Mouse (Mus musculus): Measurements from ENCODE around the gene Fxyd3.

Fxyd3 gene

DNA sequence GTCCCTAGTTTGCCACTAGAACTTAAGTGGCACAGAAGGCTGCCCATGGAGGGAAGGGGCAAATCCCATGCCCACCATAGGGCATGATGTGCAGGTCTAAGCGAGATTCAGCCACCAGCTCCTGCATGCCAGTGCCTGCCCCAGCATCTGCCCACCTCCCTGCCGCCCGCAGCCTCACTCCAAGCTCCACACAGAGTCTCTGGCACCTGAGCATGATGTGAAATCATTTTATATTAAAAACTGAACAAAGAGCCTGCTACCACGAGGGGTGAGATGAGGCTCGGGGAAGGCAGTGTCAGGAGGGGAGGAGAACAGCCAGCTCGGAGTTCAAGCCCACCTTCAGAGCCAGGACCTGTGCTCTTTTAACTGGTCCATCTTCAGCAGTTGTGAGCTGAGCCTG is 6.2 kb downstream of the Fxyd3 start:
- DNase-seq, result no peak

DNA sequence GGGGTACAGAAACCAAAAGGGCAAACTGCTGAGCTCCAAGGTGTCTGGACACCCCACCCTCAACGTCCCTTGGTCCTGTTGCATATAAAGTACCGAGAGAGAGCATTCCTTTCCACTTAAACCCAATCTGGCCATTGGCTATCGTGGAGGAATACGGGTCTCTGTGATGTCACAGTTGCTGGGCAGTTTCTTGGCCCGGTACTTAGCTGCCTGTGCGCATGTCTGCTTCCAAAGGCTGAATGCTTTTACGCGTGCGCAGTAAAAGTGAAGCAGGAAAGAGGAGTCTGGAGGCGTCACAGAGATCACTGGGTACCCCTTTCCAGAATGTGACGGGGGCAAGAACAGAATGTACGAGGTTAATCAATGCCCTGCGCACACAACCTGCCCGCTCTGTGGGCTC is 7.0 kb downstream of the Fxyd3 start:
- DNase-seq, result peak; percentile 20

DNA sequence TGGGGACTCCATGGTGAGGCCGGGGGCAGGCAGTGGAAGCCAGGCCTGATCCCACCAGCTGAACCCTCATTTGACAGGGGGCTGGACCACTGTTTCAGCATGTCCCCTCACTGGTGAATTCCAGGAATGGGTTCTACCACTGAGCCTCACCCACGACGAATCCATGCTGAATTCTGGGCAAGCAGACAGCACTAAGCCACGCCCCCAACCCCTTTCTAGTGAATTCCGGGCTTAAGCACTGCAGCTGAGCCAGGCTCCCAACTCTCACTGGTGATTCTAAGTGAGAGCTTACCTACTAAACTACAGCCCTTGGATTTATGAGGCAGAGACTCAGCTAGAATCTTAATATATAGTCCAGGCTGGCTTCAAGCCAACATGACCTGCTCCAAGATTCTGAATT is 8.7 kb downstream of the Fxyd3 start:
- DNase-seq, result peak; percentile 71

DNA sequence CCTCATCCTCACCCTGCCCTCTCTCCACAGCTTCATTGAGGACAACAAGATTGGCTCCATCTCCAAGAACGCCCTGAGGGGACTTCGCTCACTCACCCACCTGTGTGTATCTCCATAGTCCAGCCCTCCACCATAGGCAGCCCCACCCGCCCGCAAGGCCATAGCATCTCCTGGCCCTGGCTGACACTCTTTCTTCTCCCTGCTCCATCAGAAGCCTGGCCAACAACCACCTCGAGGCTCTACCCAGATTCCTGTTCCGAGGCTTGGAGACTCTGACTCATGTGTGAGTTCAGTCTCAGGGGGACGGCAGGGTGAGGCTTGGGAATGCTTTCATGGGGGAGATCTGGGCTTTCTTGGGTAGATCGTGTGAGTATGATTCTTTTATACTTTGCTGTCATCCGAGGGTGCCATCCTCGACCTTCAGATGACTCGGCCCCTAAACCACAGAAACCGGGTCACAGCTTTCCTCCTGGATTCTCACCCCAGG is 13.4 kb downstream of the Fxyd3 start:
- DNase-seq, result no peak

DNA sequence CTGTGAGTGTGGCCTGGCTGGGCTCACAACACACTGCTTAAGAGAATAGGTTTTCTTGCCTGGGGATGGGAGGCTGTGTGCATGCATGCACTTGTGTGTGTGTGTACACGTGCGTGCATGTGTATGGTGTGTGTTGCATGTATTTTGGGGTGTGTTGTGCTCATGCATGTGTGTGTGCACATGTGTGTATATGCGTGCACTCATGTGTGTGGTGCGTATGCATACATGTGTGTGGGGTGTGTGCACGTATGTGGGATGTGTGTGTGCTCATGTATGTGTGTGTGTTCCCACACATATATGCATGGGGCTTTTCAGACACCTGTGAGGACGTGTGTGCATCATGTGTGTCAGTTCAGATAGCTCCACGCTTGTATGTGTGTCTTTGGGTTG is 15.9 kb downstream of the Fxyd3 start:
- no peak for DNase-seq

DNA sequence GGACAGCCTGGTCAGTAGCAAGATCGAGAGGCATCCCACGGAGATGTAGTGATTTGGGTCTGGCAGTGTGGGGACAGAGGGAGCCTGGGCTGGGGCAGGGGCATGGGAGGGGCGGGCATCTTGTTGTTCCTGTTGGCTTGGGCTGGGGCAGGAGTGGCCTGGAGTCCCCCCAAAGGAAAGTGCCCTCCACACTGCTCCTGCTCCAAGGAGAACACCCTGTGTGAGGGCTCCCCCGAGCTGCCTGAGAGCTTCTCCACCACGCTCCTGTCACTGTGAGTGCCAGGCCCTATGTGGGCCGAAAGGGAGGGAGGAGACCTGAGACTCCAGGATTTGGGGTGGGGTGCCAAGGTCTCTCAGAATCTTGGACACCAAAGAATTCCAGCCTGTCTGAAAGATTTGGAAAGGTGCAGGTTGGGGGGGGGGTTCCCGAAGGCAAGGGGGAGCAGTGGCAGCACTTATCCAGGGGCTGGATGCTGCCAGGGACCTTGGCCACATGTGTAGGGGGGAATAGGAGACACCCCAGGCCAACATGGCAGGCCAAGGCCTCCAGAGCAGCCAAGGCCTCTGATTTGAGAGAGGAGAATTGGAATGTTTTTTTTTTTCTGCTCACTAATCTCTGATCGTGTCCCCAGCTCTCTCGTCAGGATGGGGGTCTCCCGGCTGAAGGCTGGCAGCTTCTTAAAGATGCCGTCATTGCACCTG is 16.4 kb downstream of the Fxyd3 start:
- DNase-seq, result no peak

DNA sequence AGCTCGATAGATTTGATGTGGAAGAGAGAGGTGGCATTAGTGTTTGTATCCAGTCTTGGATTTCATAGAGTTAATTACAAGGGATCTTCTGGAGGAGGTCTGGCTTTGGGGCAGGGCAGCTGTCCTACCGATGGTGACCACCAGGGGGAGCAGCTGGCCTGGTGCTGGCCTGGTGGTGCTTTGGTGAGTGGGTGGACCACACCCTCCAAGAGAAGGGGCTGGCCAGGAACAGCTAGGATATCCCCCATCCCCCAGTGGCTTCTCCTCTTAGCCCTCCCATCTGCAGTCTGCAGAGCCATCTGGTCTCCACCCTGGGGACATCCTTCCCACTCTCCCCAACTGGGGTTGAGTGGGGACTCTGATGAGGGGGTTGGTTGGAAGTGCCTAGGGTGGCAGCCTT is 17.4 kb downstream of the Fxyd3 start, which contains the start of gene Lgi4:
Gene Lgi4, plus strand, starts transcription at position 235 of the 400 bp plus-strand sequence.
- DNase-seq, result peak; percentile 94

DNA sequence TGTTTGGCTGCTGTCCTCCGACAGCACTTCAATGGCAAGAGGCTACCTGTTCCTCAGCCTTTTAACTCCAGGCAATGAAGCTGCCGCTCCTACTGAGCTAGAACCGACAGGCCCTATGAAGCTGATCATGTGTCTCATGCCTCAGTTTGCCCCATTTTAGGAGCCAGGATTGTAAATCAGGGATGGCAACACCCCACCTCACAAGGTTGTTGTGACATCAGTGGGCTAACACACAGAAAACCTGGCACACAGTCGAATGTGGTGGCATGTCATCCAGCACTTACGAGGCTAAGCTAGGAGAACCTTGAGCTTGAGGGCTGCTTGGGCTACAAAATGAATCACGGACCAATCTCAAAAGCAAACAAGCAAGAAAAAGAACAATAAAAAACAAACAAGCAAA is 18.3 kb downstream of the Fxyd3 start:
- no peak for DNase-seq

DNA sequence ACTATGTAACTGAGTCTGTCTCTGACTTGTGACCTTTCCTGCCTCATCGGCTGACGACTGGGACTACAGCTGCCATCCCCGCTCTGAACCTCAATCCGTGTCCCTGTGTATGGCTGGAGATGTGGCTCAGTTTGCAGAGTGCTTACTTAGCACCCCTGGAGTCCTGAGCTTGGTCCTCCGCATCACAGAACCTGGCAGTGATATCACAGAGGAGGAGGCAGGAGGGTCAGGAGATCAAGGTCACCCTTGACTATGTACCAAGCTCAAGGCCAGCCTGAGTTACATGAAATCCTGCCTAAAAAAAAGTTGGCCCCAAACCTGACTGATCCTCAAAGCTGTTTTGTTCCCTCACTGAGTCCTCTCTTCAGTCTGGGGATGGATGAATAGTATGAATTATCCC is 18.8 kb downstream of the Fxyd3 start:
- DNase-seq, result no peak

DNA sequence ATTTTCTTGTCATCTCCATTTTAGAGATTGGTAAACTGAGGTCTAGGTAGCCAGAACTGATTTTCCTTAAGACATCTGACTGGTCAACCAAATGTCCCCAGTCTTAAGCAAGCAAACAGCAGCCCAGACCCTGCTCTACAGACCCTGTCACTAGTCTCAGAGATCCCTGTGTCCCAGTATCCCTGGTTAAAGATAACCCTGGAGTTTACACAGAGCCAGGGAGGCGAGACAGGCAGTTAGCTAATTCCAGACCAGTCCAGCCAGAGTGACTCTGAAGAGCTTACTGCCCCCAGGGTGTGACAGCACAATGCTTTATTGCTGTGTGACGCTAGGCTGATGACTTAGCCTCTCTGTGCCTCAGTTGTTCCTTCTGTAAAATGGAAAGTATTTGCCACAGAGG is 19.4 kb downstream of the Fxyd3 start, which contains the start of gene Fxyd1:
Gene Fxyd1, minus strand, starts transcription at position 129 of the 400 bp plus-strand sequence.
- DNase-seq, result no peak

DNA sequence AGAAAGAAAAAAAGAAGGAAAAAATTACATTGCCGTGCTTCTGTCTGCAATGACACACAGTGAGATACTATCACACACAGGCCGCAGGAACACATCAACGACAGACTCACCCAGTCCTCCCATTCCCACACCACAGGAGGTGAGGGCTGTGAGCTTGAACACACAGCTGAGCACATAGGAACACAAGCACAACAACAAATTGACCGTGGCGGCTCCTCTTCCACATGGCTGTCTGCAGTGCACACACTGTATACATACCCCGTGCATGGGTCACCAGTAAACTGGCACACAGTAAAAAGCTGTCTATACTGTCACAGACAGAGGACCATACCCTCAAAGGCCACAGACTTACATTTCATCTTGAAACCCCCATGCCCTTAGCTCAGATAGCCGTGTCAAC is 20.1 kb downstream of the Fxyd3 start:
- no peak for DNase-seq

DNA sequence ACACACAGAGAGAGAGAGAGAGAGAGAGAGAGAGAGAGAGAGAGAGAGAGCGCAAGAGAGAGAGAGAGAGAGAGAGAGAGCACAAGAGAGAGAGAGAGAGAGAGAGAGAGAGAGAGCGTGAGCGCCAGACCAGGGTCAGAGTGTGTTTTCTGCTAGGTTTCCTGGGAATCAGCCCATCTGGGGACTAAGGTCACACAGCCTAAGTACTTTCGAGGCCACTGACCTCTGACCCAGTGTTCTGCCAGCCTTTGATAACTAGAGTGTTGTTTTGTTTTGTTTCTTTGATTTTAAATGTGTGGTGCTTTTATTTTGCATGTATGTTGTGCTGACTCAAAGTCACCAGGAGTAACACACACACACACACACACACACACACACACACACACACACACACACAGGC is 20.6 kb downstream of the Fxyd3 start:
- DNase-seq, result peak; percentile 57

DNA sequence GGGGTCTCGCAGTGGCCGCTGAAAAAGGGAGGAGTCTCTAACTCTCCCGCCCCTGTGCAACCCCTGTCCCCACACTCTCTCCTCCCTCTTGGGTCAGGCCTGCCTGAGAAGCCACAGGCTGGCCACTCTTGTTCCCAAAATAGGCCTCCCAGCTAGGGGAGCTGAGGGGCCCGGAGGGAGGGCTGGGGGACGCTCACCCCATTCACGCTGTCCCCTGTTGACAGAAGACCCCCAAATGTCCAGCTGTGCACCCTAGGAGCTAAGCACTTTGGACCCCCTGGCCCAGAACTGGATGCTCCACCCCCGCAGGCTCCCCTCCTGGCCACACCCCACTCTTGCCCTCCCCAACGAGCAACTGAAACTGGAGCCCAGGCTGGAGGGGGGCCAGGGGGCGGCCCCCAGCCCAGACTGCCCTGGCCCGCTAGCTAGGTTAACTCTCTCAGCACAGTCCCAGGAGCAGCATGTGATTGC is 21.1 kb downstream of the Fxyd3 start:
- DNase-seq, result peak; percentile 91

DNA sequence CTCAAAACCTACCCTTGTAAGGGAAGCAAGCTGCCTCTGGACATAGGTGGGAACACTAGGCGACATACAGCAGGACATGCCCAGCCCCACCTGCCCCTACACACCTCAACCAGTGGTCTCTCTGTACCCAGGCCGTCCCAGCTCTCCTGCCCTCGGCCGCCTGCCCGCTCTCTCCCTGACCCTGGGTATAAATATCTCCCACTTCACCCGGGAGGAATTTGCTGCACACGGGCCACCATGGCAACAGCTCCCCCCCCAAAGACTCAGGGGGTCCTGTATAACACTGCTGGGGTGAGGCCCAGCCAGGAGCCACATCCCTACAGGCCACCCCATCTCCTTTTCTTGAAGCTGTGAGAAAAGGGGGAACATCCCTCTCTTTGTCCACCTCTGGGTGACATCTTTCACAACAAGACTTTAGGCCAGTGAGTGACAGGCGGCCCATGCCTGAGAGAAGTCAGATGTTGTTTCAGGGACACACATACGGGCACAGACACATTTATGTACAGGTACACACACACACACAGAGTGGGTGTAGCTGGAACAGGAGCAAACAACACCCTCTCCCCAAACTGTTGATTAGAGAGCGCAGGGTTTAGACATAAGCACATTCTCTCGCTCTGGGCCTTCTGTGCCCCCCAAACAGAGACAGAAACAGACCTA is 21.7 kb downstream of the Fxyd3 start:
- peak; percentile 54 for DNase-seq

DNA sequence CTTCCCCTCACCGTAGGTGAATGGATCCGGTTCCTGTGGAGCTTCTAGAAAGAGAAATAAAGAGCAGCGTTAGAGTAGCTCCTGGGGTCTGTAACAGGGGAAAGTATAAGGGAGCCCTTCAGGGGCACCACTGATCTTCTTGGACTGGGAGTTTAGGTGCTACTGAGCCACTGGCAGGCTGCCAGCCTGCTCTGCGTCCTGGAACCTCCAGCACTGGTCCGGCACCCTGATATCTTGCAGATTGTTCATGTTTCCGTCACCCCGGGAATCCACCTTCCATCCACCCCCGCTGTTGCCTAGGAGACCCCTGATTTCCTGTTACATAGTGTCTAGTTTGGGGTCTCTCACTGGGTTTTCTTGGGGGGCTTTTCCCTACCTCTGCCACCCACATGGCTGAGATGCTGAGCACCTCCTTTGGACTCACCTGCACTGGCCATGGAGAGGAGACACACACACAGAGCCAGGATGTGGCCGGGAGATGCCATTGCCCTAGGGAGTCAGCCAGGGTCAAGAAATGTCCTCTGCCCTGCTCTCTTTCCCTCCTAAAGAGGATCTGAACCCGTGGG is 22.5 kb downstream of the Fxyd3 start:
- DNase-seq, result no peak

DNA sequence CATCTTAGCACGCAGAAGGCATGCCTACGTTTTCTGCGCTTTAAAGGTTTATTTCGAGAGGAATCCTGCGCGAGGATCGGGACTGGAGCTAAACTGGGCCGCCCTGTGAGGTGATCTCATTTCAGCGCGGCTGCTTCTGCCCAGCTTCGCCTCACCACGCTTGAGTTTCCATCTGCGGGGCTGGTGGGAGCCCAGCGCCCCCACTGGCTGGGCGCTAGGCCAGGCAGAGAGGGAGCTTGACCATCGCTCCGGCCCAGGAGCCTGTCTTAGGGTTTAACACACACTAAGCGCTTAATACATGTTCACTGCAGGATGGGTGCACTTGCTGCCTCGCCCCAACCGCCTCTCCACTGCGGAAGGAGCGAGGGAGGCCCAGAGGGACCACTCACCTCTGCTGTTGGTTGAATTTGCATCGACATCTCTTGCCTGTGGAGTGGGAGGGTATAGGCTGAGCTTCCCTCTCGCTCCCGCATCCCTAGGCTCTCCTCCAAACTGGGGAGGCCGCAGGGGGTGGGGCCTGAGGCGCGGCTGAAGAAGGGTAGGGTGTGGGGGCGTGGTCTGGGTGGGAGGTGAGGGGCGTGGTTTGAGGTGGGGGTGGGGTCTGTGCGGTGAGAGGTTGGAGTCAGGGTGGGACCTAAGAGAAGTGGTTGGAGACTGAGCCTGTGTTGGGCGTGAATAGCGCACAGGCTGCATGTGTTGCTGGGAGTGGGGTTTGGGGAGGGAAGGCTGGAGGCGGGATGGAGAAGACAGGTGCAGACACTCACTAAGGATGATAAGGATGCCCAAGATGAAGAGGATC is 23.7 kb downstream of the Fxyd3 start:
- DNase-seq, result peak; percentile 52

DNA sequence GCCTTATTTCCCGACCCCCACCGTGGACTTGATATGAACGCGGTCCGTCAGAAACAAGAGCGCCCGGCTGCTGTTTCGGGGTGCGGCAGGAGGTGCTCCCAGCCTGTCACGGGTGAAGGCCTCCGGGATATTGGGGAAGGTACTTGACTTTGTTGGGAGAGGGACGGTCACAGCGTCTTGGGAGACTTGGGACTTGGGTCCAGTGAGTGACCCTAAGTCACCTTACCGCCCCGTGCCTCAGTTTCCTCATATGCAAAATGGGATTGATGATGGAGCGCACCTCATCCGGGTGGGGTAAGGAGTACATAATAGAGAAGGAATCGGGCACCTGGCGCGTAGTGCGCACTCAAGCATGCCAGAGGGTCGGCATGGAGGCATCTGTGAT is 24.3 kb downstream of the Fxyd3 start:
- no peak for DNase-seq

DNA sequence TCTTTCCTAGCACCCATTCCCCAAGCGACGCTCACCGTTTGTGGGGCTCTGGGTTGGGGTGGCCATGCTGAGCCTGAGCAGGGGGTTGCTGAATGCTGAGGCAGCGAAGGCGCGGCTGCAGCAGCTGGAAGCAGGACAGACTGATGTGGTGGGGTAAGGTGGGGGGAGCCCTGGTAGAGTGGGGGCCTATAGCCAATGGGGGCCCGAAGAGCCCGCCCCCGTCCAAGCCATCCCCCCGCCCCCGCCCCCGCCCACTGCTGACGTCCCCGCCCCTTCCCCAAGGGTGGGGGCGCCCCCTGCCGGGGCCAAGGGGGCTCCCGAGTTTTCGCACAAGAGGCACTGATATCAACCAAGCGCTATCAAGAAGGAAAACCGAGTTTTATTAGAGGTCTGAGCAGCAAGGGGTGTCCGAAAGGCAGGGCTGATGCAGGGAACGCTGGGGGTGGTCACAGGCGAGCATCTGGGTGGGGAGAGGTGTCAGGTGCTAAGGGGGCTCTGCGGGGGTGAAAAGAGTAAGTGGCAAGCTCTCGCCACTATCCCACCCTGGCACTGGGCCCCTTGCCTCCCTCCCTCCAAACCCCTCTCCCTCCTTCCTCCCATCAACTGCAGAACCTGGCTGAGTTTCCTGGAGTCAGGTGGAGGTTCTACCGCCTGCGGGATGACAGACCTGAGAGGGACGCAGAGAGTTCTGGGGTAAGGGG is 25.0 kb downstream of the Fxyd3 start, which contains the start of gene Fxyd7:
Gene Fxyd7, minus strand, starts transcription at position 147 of the 701 bp plus-strand sequence.
- DNase-seq, result no peak

DNA sequence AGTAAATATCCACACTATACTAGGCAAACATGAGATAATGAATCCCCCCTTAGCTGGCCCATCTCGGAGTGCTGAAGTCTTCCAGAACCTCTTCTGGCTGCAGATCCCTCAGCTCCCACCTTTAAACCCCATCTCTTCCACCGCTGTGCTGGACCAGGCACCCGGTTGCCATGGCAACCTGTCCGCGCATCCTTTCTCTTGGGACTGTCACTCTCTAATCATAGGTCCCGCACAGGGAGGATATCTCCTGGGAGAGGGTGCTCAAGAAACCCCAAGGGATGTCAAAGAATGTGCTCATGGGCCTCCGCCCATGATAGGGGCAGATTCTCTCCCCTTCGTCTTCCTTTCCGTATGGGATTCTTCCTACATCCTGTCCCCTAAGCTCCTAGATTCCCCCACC is 25.6 kb downstream of the Fxyd3 start:
- DNase-seq, result no peak

DNA sequence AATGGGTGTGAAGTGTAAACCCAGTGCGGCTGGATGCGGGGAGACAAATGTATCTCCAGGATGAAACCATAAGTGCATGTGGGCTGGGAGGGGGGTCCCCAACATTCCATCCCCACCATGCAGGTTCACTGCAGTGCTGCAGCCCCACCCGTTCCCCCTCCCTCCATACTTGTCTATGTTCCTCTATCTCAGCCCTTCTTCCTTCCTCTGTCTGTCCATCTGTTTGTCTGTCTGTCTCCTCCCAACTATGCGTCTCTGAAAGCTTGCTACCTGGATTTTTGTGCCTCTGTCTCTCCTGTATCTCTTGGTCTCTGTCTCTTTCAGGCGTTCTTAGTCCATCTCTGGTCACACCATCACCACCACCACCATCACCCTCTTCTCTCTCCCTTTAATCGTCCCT is 26.0 kb downstream of the Fxyd3 start:
- no peak for DNase-seq

DNA sequence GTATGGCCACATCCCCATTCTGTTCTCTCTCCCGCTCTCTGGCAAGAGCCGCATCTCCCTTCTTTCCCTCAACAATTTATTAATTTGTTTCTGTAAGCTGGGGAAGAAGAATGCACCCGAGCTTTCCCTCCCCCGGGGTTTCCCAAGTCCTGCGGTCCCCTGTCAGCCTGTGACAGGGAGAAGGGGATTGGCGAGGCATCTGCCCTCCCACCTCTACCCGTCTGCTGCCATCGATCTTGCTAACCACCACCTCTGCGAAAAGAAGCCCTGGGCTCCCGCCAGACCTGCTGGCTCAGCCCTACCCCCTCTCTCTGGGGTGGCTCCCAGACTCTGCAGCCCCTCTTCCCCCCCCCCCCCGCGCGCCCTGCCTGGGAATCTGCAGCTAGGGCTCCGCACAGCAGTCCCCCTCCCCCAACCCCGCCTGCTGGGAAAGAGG is 26.6 kb downstream of the Fxyd3 start:
- no peak for DNase-seq

DNA sequence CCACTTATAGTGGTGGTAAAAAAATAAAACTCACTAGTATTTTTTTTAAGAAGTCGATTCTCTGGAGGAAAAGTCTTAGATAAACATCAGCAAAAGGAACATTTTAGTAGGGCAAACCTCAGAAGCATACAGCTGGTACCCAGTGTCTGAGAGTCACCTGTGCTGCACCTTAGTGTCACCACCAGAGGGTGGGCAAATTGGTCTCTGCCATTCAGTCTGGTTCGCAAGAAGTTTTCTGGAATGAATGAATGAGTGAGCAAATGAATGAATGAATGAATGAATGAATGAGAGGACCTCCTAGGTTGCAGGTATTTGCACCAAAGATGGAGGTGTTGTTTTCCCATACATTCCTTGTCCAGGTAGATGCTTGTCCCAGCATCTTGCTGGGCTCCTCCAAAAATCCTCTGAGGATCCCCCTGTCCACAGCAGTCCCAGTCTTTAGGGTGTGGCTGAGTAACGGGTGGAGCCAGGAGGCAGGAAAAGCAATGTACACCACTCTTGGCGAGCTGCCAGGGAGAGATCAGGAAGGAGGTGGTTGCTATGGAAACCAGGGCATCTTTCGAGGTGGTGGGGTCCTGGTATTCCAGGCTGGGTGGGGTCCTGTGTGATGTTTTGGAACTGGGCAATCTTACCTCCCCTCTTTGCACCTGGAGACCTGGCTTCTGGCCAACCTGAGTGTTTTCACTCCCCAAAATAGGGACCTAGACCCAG is 27.2 kb downstream of the Fxyd3 start:
- peak; percentile 44 for DNase-seq

Data from lung, postnatal 10 days (tissue).